Mouse (Mus musculus) heart, embryonic 11.5 days (tissue): ENCODE measurements around the gene Itga3. TPM values are rescaled to one million over a fixed set of nuclear protein-coding genes. Genes with fewer than 3 reads are reported as not detected.

Experiments used
- ATAC-seq: fragments of 200-750 bp; cut with Nextera tagmentation; replicated peaks from 2 replicates; pipeline ENCODE4 v1.8.0; 2017; ENCODE audit warnings: moderate library complexity; ENCODE audit not compliant: insufficient number of reproducible peaks, low FRiP score, low TSS enrichment
- H3K27ac ChIP-seq: fragments of 300-500 bp; sonication (generic); 2 replicates; pipeline ENCODE4 v1.5.1; 2014; ENCODE audit warnings: mild to moderate bottlenecking, low read depth, low read length
- H3K27me3 ChIP-seq: fragments of 300-500 bp; sonication (generic); 2 replicates; pipeline ENCODE4 v1.6.1; 2014; ENCODE audit warnings: mild to moderate bottlenecking, low read length, mixed read lengths; ENCODE audit not compliant: control insufficient read depth, insufficient read depth
- H3K36me3 ChIP-seq: fragments of 300-500 bp; sonication (generic); 2 replicates; pipeline ENCODE4 v1.6.1; 2014; ENCODE audit warnings: mild to moderate bottlenecking, low read length, moderate library complexity, mixed read lengths; ENCODE audit not compliant: control insufficient read depth, insufficient read depth
- H3K4me1 ChIP-seq: fragments of 300-500 bp; sonication (generic); 2 replicates; pipeline ENCODE4 v1.6.1; 2014; ENCODE audit warnings: low read length; ENCODE audit not compliant: control insufficient read depth, insufficient read depth
- H3K4me2 ChIP-seq: fragments of 300-500 bp; sonication (generic); 2 replicates; pipeline ENCODE4 v1.6.1; 2014; ENCODE audit warnings: mild to moderate bottlenecking, moderate library complexity
- H3K4me3 ChIP-seq: fragments of 300-500 bp; sonication (generic); 2 replicates; pipeline ENCODE4 v1.5.1; 2014; ENCODE audit warnings: low read depth, low read length
- H3K9ac ChIP-seq: fragments of 300-500 bp; sonication (generic); 2 replicates; pipeline ENCODE4 v1.6.1; 2014; ENCODE audit warnings: mild to moderate bottlenecking, low read depth, low read length, moderate library complexity
- H3K9me3 ChIP-seq: fragments of 300-500 bp; sonication (generic); replicated peaks from 2 replicates; pipeline ENCODE4 v1.6.1; 2016; ENCODE audit warnings: low read length; ENCODE audit not compliant: control insufficient read depth
- WGBS: fragments of 180-500 bp; shearing (Covaris S2); extraction: QIAGEN DNeasy Blood & Tissue Kit; methylation state at CpG from one replicate; pipeline ENCODE4 v1.1.7; 2014; ENCODE audit not compliant: insufficient replicate concordance; 5-methylcytosine and 5-hydroxymethylcytosine counted together
- polyA plus RNA-seq: library from polyadenylated mRNA; unstranded; fragments of >200 nt; fragmentation: Nextera tagmentation; extraction: Ambion mirVana; gene quantifications from 2 replicates; pipeline ENCODE4 v1.2.1, GENCODE M21; 2014

Itga3 gene
- polyA plus RNA-seq, 1 experiment from 2014 or later = 8.5 TPM

DNA sequence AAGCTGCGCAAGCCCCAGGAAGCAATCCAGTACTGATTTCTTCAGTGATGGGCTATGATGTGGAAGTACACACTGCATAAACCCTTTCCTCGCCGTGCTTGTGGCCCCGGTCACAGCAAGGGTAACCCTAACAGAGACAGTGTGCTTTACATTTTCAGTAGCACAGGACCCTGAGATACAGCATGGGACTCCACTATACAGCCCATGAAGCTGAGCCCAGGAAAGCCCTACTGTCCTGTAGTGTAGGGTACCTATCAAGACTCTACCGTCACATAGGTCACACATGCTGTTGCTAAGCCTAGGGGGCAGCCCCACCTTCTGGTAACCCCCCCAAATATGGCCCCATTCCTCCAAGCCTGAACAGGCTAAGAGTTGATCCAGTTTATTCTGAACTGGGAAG is 40.1 kb downstream of the Itga3 start:
- peaks cover 13% of the 10 kb centered on the region for H3K27me3 ChIP-seq
- H3K9ac ChIP-seq = no peak overlapping the region
- H3K27ac ChIP-seq = no peak overlapping the region
- peaks cover 26% of the 10 kb centered on the region for H3K4me1 ChIP-seq
- no peak for ATAC-seq
- peaks cover 4% of the 10 kb centered on the region; the same call in 1 of the 2 replicates for H3K36me3 ChIP-seq
- H3K9me3 ChIP-seq = no peaks in the 10 kb centered on the region
- no peak overlapping the region for H3K4me2 ChIP-seq
- H3K4me3 ChIP-seq = no peak overlapping the region
- WGBS = 95% methylated on average over 5 of the region's 5 CpGs

DNA sequence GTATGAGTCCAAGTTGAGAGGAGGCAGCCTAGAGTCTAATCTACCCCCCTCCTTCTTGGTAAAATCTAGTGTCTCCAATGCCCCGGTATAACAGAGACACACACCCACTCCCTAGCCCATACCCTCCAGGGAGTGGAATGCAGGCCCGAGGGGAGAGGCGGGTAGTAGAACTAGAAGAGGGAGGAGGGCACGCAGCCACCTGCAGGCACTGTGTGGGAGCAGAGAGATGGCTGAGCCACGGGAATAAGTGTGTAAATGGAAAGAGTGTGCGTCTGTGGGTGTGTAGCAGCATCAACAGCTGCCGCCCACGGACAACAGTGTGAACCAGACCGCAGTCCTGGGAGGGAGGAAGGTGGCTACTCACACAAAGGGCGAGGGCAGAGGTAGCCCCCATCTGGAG is 41.7 kb downstream of the Itga3 start:
- H3K4me1 ChIP-seq = peaks cover 19% of the 10 kb centered on the region
- no peak overlapping the region for H3K4me2 ChIP-seq
- no peak for ATAC-seq
- peaks cover 13% of the 10 kb centered on the region for H3K27me3 ChIP-seq
- no peaks in the 10 kb centered on the region for H3K9me3 ChIP-seq
- 68% methylated on average over 10 of the region's 10 CpGs for WGBS
- H3K4me3 ChIP-seq = no peak overlapping the region
- H3K9ac ChIP-seq = no peak overlapping the region
- H3K27ac ChIP-seq = no peak overlapping the region
- peaks cover 4% of the 10 kb centered on the region; the same call in 1 of the 2 replicates for H3K36me3 ChIP-seq

GRCm38 (mm10) chr11:95033617-95034016 is 43.0 kb downstream of the Itga3 start:
- peaks cover 18% of the 10 kb centered on the region; the same call in 1 of the 2 replicates for H3K4me1 ChIP-seq
- H3K4me3 ChIP-seq = no peak overlapping the region
- H3K27ac ChIP-seq = peak overlapping the region; percentile 51; the same call in 1 of the 2 replicates
- H3K36me3 ChIP-seq = peaks cover 4% of the 10 kb centered on the region; the same call in 1 of the 2 replicates
- H3K4me2 ChIP-seq = peak overlapping the region; percentile 29
- 24% methylated on average over 14 of the region's 14 CpGs for WGBS
- ATAC-seq = no peak
- no peaks in the 10 kb centered on the region for H3K9me3 ChIP-seq
- 0 out of 2 replicates have a peak overlapping the region, but pooled peaks have one; percentile 22 for H3K9ac ChIP-seq
- H3K27me3 ChIP-seq = peaks cover 13% of the 10 kb centered on the region

DNA sequence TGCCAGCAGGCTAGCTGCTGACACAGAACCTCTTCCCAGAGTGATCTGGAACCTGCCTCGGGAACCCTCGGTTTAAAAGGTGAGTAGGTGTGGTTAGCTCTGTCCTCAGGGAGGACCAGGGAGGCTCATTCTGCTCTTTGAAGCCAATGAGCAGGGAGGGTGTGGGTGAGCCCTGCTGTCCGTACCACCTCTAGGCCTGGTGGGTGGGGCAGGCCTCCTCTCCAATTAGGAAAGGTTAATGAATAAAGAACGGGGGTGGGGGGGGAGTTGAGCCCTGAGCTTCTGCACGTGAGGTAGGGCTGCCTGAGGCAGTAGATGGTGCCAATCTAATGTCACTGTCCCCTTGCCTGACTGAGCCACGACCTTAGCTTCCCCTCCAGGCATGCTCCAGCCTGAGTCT is 43.7 kb downstream of the Itga3 start:
- no peaks in the 10 kb centered on the region for H3K9me3 ChIP-seq
- no peak overlapping the region for H3K27ac ChIP-seq
- peaks cover 20% of the 10 kb centered on the region for H3K27me3 ChIP-seq
- H3K4me3 ChIP-seq = no peak overlapping the region
- no peak for ATAC-seq
- 35% methylated on average over 6 of the region's 6 CpGs for WGBS
- peaks cover 4% of the 10 kb centered on the region; the same call in 1 of the 2 replicates for H3K36me3 ChIP-seq
- H3K9ac ChIP-seq = no peak overlapping the region
- peak overlapping the region; percentile 29; the same call in 1 of the 2 replicates for H3K4me2 ChIP-seq
- H3K4me1 ChIP-seq = peaks cover 18% of the 10 kb centered on the region; the same call in 1 of the 2 replicates

DNA sequence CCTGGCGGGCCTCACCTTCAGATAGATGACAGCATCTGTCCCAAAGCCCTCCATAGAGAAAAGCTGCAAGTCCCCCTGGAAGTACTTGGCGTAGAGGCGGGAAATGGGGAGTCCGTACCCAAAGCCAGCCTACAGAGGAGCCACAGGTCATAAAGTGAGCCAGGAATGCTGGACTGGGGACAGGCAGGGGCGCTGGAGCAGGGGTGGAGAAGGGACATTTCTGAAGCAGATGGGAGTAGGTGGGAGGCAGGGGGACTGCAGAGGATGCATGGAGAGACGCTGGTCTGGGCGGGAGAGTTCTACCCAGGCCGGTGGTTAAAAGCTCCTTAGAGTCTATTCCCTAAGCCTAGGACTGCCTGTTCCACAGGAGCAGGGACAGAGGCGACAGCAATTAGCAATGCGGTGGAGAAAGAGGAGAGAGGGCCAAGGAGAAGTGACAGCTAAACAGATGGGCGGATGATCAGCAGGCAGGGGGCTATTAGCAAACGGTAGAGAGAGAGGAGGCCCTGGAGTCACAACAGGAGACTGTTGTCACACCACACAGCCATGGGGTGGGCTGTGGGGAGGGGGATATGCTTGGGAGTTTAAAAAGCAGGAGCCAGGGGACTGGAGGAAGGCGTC is 48.6 kb downstream of the Itga3 start:
- Histone ChIP-seq H3K4me1 (0 out of 2 replicates have a peak, but pooled peaks cover 2% of the 10 kb centered on the region), H3K36me3 (peaks cover 3% of the 10 kb centered on the region), H3K9me3 (no peaks in the 10 kb centered on the region), H3K4me2 (no peak overlapping the region), H3K4me3 (no peak overlapping the region), H3K27ac (no peak overlapping the region), H3K9ac (no peak overlapping the region), H3K27me3 (peaks cover 8% of the 10 kb centered on the region; the same call in 1 of the 2 replicates)
- ATAC-seq = no peak
- WGBS = 35% methylated on average over 13 of the region's 13 CpGs

DNA sequence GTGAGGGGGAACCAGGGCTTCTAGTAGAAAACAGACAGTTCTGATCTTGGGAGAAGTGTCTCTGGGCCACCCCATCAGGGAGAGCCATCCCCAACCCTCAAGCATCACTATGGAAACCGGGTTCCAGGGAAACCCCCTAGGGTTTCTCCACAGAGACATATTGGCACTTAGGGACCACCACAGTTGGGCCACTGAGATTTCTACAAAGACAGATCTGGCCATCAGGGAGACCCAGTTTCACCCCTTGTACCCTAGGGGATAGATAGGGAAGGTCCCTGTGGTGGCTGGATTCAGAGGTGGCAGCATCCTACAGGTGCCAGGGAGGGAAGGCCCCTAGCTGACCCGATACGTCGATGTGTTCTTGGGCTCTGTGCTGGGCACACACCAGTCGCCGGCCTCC is 49.8 kb downstream of the Itga3 start:
- H3K9me3 ChIP-seq = no peaks in the 10 kb centered on the region
- no peak overlapping the region for H3K4me3 ChIP-seq
- H3K4me2 ChIP-seq = no peak overlapping the region
- H3K27ac ChIP-seq = no peak overlapping the region
- H3K27me3 ChIP-seq = peaks cover 7% of the 10 kb centered on the region; the same call in 1 of the 2 replicates
- H3K36me3 ChIP-seq = peaks cover 8% of the 10 kb centered on the region
- no peaks in the 10 kb centered on the region for H3K4me1 ChIP-seq
- no peak overlapping the region for H3K9ac ChIP-seq
- no peak for ATAC-seq
- 78% methylated on average over 6 of the region's 6 CpGs for WGBS

GRCm38 (mm10) chr11:95026090-95026542 is 50.5 kb downstream of the Itga3 start:
- no peaks in the 10 kb centered on the region for H3K9me3 ChIP-seq
- H3K9ac ChIP-seq = no peak overlapping the region
- H3K4me3 ChIP-seq = no peak overlapping the region
- H3K36me3 ChIP-seq = peaks cover 11% of the 10 kb centered on the region
- 72% methylated on average over 6 of the region's 6 CpGs for WGBS
- no peaks in the 10 kb centered on the region for H3K4me1 ChIP-seq
- no peak overlapping the region for H3K4me2 ChIP-seq
- H3K27ac ChIP-seq = no peak overlapping the region
- H3K27me3 ChIP-seq = peaks cover 7% of the 10 kb centered on the region; the same call in 1 of the 2 replicates
- no peak for ATAC-seq

- Histone ChIP-seq H3K4me2 (no peak overlapping the region), H3K4me3 (no peak overlapping the region), H3K9ac (no peak overlapping the region), H3K27ac (no peak overlapping the region), H3K36me3 (peaks cover 15% of the 10 kb centered on the region), H3K9me3 (no peaks in the 10 kb centered on the region), H3K4me1 (no peaks in the 10 kb centered on the region), H3K27me3 (peaks cover 8% of the 10 kb centered on the region)
- ATAC-seq = no peak
- WGBS = 90% methylated on average over 11 of the region's 11 CpGs
These were observed 51.2 kb downstream of the Itga3 start for GRCm38 (mm10) chr11:95025227-95026012.
